Mouse (Mus musculus) megakaryocyte-erythroid progenitor cell, adult 5 weeks (primary cell): ENCODE data around the gene V1rd19. TPM values are rescaled to one million over a fixed set of nuclear protein-coding genes. Genes with fewer than 3 reads are reported as not detected.

Experiments
- polyA plus RNA-seq: library from polyadenylated mRNA; stranded (reverse); fragments of >175 nt; gene quantifications from 2 replicates; pipeline ENCODE4 v1.2.3, GENCODE M21; 2012

V1rd19 gene
- polyA plus RNA-seq, result not detected in 2 replicates

GRCm38 (mm10) chr7:24001391-24001790, at the start of gene V1rd19:
Gene V1rd19, plus strand, starts transcription at chr7:24001691.

GRCm38 (mm10) chr7:23974315-23974714, 27.2 kb upstream of the V1rd19 start, which contains the start of gene Vmn1r181:
Gene Vmn1r181, plus strand, starts transcription at chr7:23974615.

GRCm38 (mm10) chr7:24052660-24053304, 51.3 kb downstream of the V1rd19 start, which contains the start of gene Vmn1r183:
Gene Vmn1r183, plus strand, starts transcription at chr7:24053254.

Other genes starting within 250 kb of the V1rd19 start
- 0.02 TPM in 1 of 2 replicates, not detected in the other for gene Vmn1r174, start 249.4 kb upstream of the V1rd19 start, polyA plus RNA-seq
- gene Vmn1r175, start 191.0 kb upstream of the V1rd19 start, polyA plus RNA-seq, result not detected in 2 replicates
- not detected in 2 replicates for gene Vmn1r176, start 164.3 kb upstream of the V1rd19 start, polyA plus RNA-seq
- gene Vmn1r177, start 135.2 kb upstream of the V1rd19 start, polyA plus RNA-seq, result not detected in 2 replicates
- not detected in 2 replicates for gene Vmn1r178, start 109.7 kb upstream of the V1rd19 start, polyA plus RNA-seq
- gene Vmn1r179, start 74.7 kb upstream of the V1rd19 start, polyA plus RNA-seq, result not detected in 2 replicates
- gene Vmn1r180, start 51.1 kb upstream of the V1rd19 start, polyA plus RNA-seq, result not detected in 2 replicates
- not detected in 2 replicates for gene Vmn1r181, start 27.1 kb upstream of the V1rd19 start, polyA plus RNA-seq
- not detected in 2 replicates for gene Vmn1r183, start 51.6 kb downstream of the V1rd19 start, polyA plus RNA-seq
- gene Zfp180, start 80.2 kb downstream of the V1rd19 start, polyA plus RNA-seq, result 16.8 and 17.1 TPM in 2 replicates
- 0.06 and 0.25 TPM in 2 replicates for gene Zfp112, start 110.6 kb downstream of the V1rd19 start, polyA plus RNA-seq
- gene Zfp235, start 132.5 kb downstream of the V1rd19 start, polyA plus RNA-seq, result 0.47 and 1.2 TPM in 2 replicates
- gene Zfp114, start 173.4 kb downstream of the V1rd19 start, polyA plus RNA-seq, result 0.26 and 0.74 TPM in 2 replicates
- 0.26 and 1.1 TPM in 2 replicates for gene Zfp111, start 209.8 kb downstream of the V1rd19 start, polyA plus RNA-seq
- 0.51 and 0.73 TPM in 2 replicates for gene Zfp109, start 235.9 kb downstream of the V1rd19 start, polyA plus RNA-seq